Mouse (Mus musculus) heart, postnatal 0 days (tissue): ENCODE results near the gene Abhd2. TPM values are rescaled to one million over a fixed set of nuclear protein-coding genes. Genes with fewer than 3 reads are reported as not detected.

Experiments used
- ATAC-seq: fragments of 200-750 bp; cut with Nextera tagmentation; 2 replicates; pipeline ENCODE4 v1.8.0; 2017; ENCODE audit warnings: low read depth, moderate number of reproducible peaks, moderate library complexity; ENCODE audit not compliant: insufficient read depth
- DNase-seq: peaks from one replicate; pipeline ENCODE4 v3.0.0-alpha.2; 2016; ENCODE audit warnings: low spot score
- H3K27ac ChIP-seq: fragments of 300-500 bp; sonication (generic); 2 replicates; pipeline ENCODE4 v1.5.1; 2014; ENCODE audit warnings: low read depth, mild to moderate bottlenecking
- H3K27me3 ChIP-seq: fragments of 300-500 bp; sonication (generic); 2 replicates; pipeline ENCODE4 v1.6.1; 2014; ENCODE audit warnings: low read length, mixed read lengths; ENCODE audit not compliant: control insufficient read depth, insufficient read depth
- H3K36me3 ChIP-seq: fragments of 300-500 bp; sonication (generic); replicated peaks from 2 replicates; pipeline ENCODE4 v1.6.1; 2014; ENCODE audit warnings: low read length, mixed read lengths; ENCODE audit not compliant: control insufficient read depth, insufficient read depth
- H3K4me1 ChIP-seq: fragments of 300-500 bp; sonication (generic); 2 replicates; pipeline ENCODE4 v1.6.1; 2014; ENCODE audit warnings: antibody characterized with exemption; ENCODE audit not compliant: control insufficient read depth, insufficient read depth
- H3K4me2 ChIP-seq: fragments of 300-500 bp; sonication (generic); 2 replicates; pipeline ENCODE4 v1.6.1; 2014; ENCODE audit warnings: low read depth, mild to moderate bottlenecking, low read length, moderate library complexity
- H3K4me3 ChIP-seq: fragments of 300-500 bp; sonication (generic); 2 replicates; pipeline ENCODE4 v1.5.1; 2014; ENCODE audit warnings: low read depth, low read length
- H3K9ac ChIP-seq: fragments of 300-500 bp; sonication (generic); replicated peaks from 2 replicates; pipeline ENCODE4 v1.6.1; 2014; ENCODE audit warnings: low read depth, low read length, mixed read lengths
- H3K9me3 ChIP-seq: fragments of 300-500 bp; sonication (generic); replicated peaks from 2 replicates; pipeline ENCODE4 v1.6.1; 2016; ENCODE audit warnings: low read length; ENCODE audit not compliant: control insufficient read depth
- CTCF ChIP-seq: IDR thresholded peaks from 2 replicates; pipeline ENCODE4 v1.5.1; 2016; ENCODE audit warnings: antibody characterized with exemption, control low read depth, low read depth
- EP300 ChIP-seq: IDR thresholded peaks from 2 replicates; pipeline ENCODE4 v1.6.1; 2016; ENCODE audit warnings: antibody characterized with exemption, low read depth
- WGBS: fragments of 180-500 bp; shearing (Covaris S2); extraction: QIAGEN DNeasy Blood & Tissue Kit; methylation state at CpG from one replicate; pipeline ENCODE4 v1.1.7; 2014; 5-methylcytosine and 5-hydroxymethylcytosine counted together
- polyA plus RNA-seq: library from polyadenylated mRNA; unstranded; fragments of >200 nt; fragmentation: Nextera tagmentation; extraction: Ambion mirVana; gene quantifications from 2 replicates; pipeline ENCODE4 v1.2.1, GENCODE M21; 2015
- total RNA-seq: library from RNA; depleted of rRNA; stranded (reverse); fragments of >200 nt; gene quantifications from 2 replicates; pipeline ENCODE4 v1.2.3, GENCODE M21; 2014; ENCODE audit warnings: low replicate concordance

Abhd2 gene
- total and polyA plus RNA-seq, 2 experiments from 2014 or later, result 4.2 to 16.6 TPM

- 62% methylated on average over 1 of the region's 1 CpGs for WGBS
- Histone ChIP-seq H3K4me3 (no peak overlapping the region), H3K36me3 (no peaks in the 10 kb centered on the region), H3K27ac (no peak overlapping the region), H3K4me1 (no peaks in the 10 kb centered on the region), H3K9me3 (no peaks in the 10 kb centered on the region), H3K27me3 (no peaks in the 10 kb centered on the region), H3K9ac (no peak overlapping the region), H3K4me2 (no peak overlapping the region)
- TF ChIP-seq CTCF, result no peak
- TF ChIP-seq EP300, result no peak
- ATAC-seq, result no peak
- DNase-seq, result no peak
Measured at GRCm38 (mm10) chr7:79247408-79247807, 25.6 kb upstream of the Abhd2 start.

- Histone ChIP-seq H3K9ac (no peak overlapping the region), H3K4me1 (no peaks in the 10 kb centered on the region), H3K27ac (no peak overlapping the region), H3K4me2 (no peak overlapping the region), H3K27me3 (no peaks in the 10 kb centered on the region), H3K36me3 (no peaks in the 10 kb centered on the region), H3K9me3 (no peaks in the 10 kb centered on the region), H3K4me3 (no peak overlapping the region)
- TF ChIP-seq EP300, result no peak
- 29% methylated on average over 7 of the region's 7 CpGs for WGBS
- 0 out of 2 replicates have a peak, but pooled peaks have one; percentile 17 for ATAC-seq
- no peak for DNase-seq
Measured at GRCm38 (mm10) chr7:79247881-79248389, 25.1 kb upstream of the Abhd2 start.

GRCm38 (mm10) chr7:79249581-79249980 is 23.4 kb upstream of the Abhd2 start:
- Histone ChIP-seq H3K4me2 (no peak overlapping the region), H3K4me1 (no peaks in the 10 kb centered on the region), H3K27me3 (no peaks in the 10 kb centered on the region), H3K9ac (no peak overlapping the region), H3K9me3 (no peaks in the 10 kb centered on the region), H3K36me3 (no peaks in the 10 kb centered on the region), H3K27ac (no peak overlapping the region), H3K4me3 (no peak overlapping the region)
- WGBS, result 83% methylated on average over 2 of the region's 2 CpGs
- TF ChIP-seq CTCF (no peak), EP300 (no peak)
- no peak for ATAC-seq
- DNase-seq, result no peak

GRCm38 (mm10) chr7:79254248-79254888 is 18.6 kb upstream of the Abhd2 start:
- Histone ChIP-seq H3K9ac (no peak overlapping the region), H3K36me3 (no peaks in the 10 kb centered on the region), H3K4me3 (no peak overlapping the region), H3K9me3 (no peaks in the 10 kb centered on the region), H3K4me1 (no peaks in the 10 kb centered on the region), H3K4me2 (no peak overlapping the region), H3K27ac (no peak overlapping the region), H3K27me3 (no peaks in the 10 kb centered on the region)
- TF ChIP-seq EP300, result no peak
- TF ChIP-seq CTCF, result no peak
- 57% methylated on average over 3 of the region's 3 CpGs for WGBS
- peak; percentile 45 for DNase-seq
- peak; percentile 92 for ATAC-seq

- no peak for DNase-seq
Measured at GRCm38 (mm10) chr7:79255350-79255749, 17.6 kb upstream of the Abhd2 start.

GRCm38 (mm10) chr7:79255752-79256151 is 17.2 kb upstream of the Abhd2 start:
- Histone ChIP-seq H3K4me2 (no peak overlapping the region), H3K4me1 (no peaks in the 10 kb centered on the region), H3K9ac (no peak overlapping the region), H3K27me3 (no peaks in the 10 kb centered on the region), H3K4me3 (no peak overlapping the region), H3K27ac (no peak overlapping the region), H3K36me3 (no peaks in the 10 kb centered on the region), H3K9me3 (no peaks in the 10 kb centered on the region)
- DNase-seq (no peak), ATAC-seq (no peak)
- no peak for TF ChIP-seq EP300
- no peak for TF ChIP-seq CTCF
- 85% methylated on average over 10 of the region's 10 CpGs for WGBS

More at GRCm38 (mm10) chr7:79255350-79255749, 17.6 kb upstream of the Abhd2 start:
- TF ChIP-seq CTCF, result no peak
- TF ChIP-seq EP300, result no peak
- H3K4me3 ChIP-seq, result no peak overlapping the region
- ATAC-seq, result no peak
- H3K27ac ChIP-seq, result no peak overlapping the region
- no peaks in the 10 kb centered on the region for H3K27me3 ChIP-seq
- WGBS, result 74% methylated on average over 7 of the region's 7 CpGs
- H3K9ac ChIP-seq, result no peak overlapping the region
- no peaks in the 10 kb centered on the region for H3K36me3 ChIP-seq
- H3K9me3 ChIP-seq, result no peaks in the 10 kb centered on the region
- H3K4me2 ChIP-seq, result no peak overlapping the region
- no peaks in the 10 kb centered on the region for H3K4me1 ChIP-seq
